Mouse (Mus musculus): Measurements from ENCODE around the gene Dlx1. TPM values are rescaled to one million over a fixed set of nuclear protein-coding genes. Genes with fewer than 3 reads are reported as not detected.

Dlx1 gene
- total RNA-seq, 1 experiment: 0.27 TPM

GRCm38 (mm10) chr2:71483717-71484066 lies 44.2 kb upstream of the Dlx1 start:
- Histone ChIP-seq H3K9ac (ENCODE audit: insufficient read depth, low read depth, low read length, poor library complexity, severe bottlenecking) (no peak overlapping the region), H3K9me3 (ENCODE audit: control insufficient read depth, insufficient read depth, low read depth, low read length) (no peaks in the 10 kb centered on the region), H3K27ac (ENCODE audit: insufficient read depth, low read depth, low read length, poor library complexity, severe bottlenecking) (no peak overlapping the region), H3K4me3 (ENCODE audit: insufficient read depth in 1 of 2, low read depth in 1 of 2, low read length in 2 of 2, poor library complexity in 1 of 2, severe bottlenecking in 1 of 2) (no peak overlapping the region), H3K36me3 (ENCODE audit: control insufficient read depth, insufficient read depth, low read length, poor library complexity, severe bottlenecking) (no peaks in the 10 kb centered on the region), H3K4me1 (ENCODE audit: control insufficient read depth in 2 of 2, insufficient read depth in 2 of 2, low read length in 2 of 2, poor library complexity in 1 of 2) (no peaks in the 10 kb centered on the region)
- in situ Hi-C loops (cut with MboI; ENCODE audit: low sequenced_read_pairs in 2 of 2, unreplicated experiment in 2 of 2): no loop called here
- no peak for TF ChIP-seq ZC3H11A (IDR thresholded peaks at IDR 0.05; ENCODE audit: borderline replicate concordance, low read depth, low read length)
- no peak for TF ChIP-seq HCFC1 (IDR thresholded peaks at IDR 0.05; ENCODE audit: borderline replicate concordance, insufficient read depth, low read length)
- TF ChIP-seq MAFK (IDR thresholded peaks at IDR 0.05; ENCODE audit: insufficient read depth, low read depth, low read length): no peak
- TF ChIP-seq ZNF384 (IDR thresholded peaks at IDR 0.05; ENCODE audit: low read depth, low read length): no peak
- no peak for TF ChIP-seq CHD2 (IDR thresholded peaks at IDR 0.05; ENCODE audit: low read depth, low read length)
- DNase-seq (ENCODE audit: low read depth, low spot score): no peak

GRCm38 (mm10) chr2:71491295-71491694 lies 36.6 kb upstream of the Dlx1 start:
- no peaks in the 10 kb centered on the region for H3K9me3 ChIP-seq (ENCODE audit: control insufficient read depth, insufficient read depth, low read depth, low read length)
- in situ Hi-C loops (cut with MboI; ENCODE audit: low sequenced_read_pairs in 2 of 2, unreplicated experiment in 2 of 2): no loop called here
- H3K9ac ChIP-seq (ENCODE audit: insufficient read depth, low read depth, low read length, poor library complexity, severe bottlenecking): no peak overlapping the region
- DNase-seq (ENCODE audit: low read depth, low spot score): no peak
- H3K36me3 ChIP-seq (ENCODE audit: control insufficient read depth, insufficient read depth, low read length, poor library complexity, severe bottlenecking): no peaks in the 10 kb centered on the region
- 0 out of 4 replicates have a peak, but pooled peaks cover 0 to 2% of the 10 kb centered on the region in 2 experiments for H3K4me1 ChIP-seq (ENCODE audit: control insufficient read depth in 2 of 2, insufficient read depth in 2 of 2, low read length in 2 of 2, poor library complexity in 1 of 2)
- H3K4me3 ChIP-seq (ENCODE audit: insufficient read depth in 1 of 2, low read depth in 1 of 2, low read length in 2 of 2, poor library complexity in 1 of 2, severe bottlenecking in 1 of 2): no peak overlapping the region
- H3K27ac ChIP-seq (ENCODE audit: insufficient read depth, low read depth, low read length, poor library complexity, severe bottlenecking): no peak overlapping the region
- TF ChIP-seq MAFK (IDR thresholded peaks at IDR 0.05; ENCODE audit: insufficient read depth, low read depth, low read length) (no peak), ZC3H11A (IDR thresholded peaks at IDR 0.05; ENCODE audit: borderline replicate concordance, low read depth, low read length) (no peak), CHD2 (IDR thresholded peaks at IDR 0.05; ENCODE audit: low read depth, low read length) (no peak), HCFC1 (IDR thresholded peaks at IDR 0.05; ENCODE audit: borderline replicate concordance, insufficient read depth, low read length) (no peak), ZNF384 (IDR thresholded peaks at IDR 0.05; ENCODE audit: low read depth, low read length) (no peak)

GRCm38 (mm10) chr2:71493161-71493683 lies 34.7 kb upstream of the Dlx1 start:
- Histone ChIP-seq H3K4me1 (ENCODE audit: control insufficient read depth in 2 of 2, insufficient read depth in 2 of 2, low read length in 2 of 2, poor library complexity in 1 of 2) (0 out of 4 replicates have a peak, but pooled peaks cover 0 to 2% of the 10 kb centered on the region in 2 experiments), H3K36me3 (ENCODE audit: control insufficient read depth, insufficient read depth, low read length, poor library complexity, severe bottlenecking) (no peaks in the 10 kb centered on the region), H3K4me3 (ENCODE audit: insufficient read depth in 1 of 2, low read depth in 1 of 2, low read length in 2 of 2, poor library complexity in 1 of 2, severe bottlenecking in 1 of 2) (no peak overlapping the region), H3K9ac (ENCODE audit: insufficient read depth, low read depth, low read length, poor library complexity, severe bottlenecking) (no peak overlapping the region), H3K9me3 (ENCODE audit: control insufficient read depth, insufficient read depth, low read depth, low read length) (no peaks in the 10 kb centered on the region), H3K27ac (ENCODE audit: insufficient read depth, low read depth, low read length, poor library complexity, severe bottlenecking) (no peak overlapping the region)
- TF ChIP-seq CHD2 (IDR thresholded peaks at IDR 0.05; ENCODE audit: low read depth, low read length) (no peak), ZC3H11A (IDR thresholded peaks at IDR 0.05; ENCODE audit: borderline replicate concordance, low read depth, low read length) (no peak)
- in situ Hi-C loops (cut with MboI; ENCODE audit: low sequenced_read_pairs in 2 of 2, unreplicated experiment in 2 of 2): no loop called here
- no peak for DNase-seq (ENCODE audit: low read depth, low spot score)

DNA sequence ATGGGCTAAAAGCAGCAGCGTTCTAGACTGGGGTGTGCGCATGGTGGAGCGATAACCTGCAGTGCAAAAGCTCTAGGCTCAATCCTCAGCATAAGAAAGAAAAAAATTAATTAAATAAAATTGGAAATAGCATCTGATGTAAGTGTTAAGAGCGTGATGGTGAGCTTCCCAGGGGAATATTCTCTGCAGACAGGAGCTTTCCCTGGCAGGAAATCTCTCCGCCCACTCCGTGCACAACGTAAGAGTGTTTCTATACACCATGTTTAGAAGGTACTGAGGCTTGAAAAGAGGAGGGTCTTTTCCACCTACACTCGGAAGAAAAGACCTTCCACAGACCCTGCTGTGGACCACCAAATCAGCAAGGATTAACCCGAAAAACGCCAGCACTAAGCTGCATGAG lies 33.4 kb upstream of the Dlx1 start:
- in situ Hi-C loops (cut with MboI; ENCODE audit: low sequenced_read_pairs in 2 of 2, unreplicated experiment in 2 of 2): no loop called here
- H3K4me3 ChIP-seq (ENCODE audit: insufficient read depth in 1 of 2, low read depth in 1 of 2, low read length in 2 of 2, poor library complexity in 1 of 2, severe bottlenecking in 1 of 2): no peak overlapping the region
- no peak overlapping the region for H3K9ac ChIP-seq (ENCODE audit: insufficient read depth, low read depth, low read length, poor library complexity, severe bottlenecking)
- no peaks in the 10 kb centered on the region for H3K36me3 ChIP-seq (ENCODE audit: control insufficient read depth, insufficient read depth, low read length, poor library complexity, severe bottlenecking)
- DNase-seq (ENCODE audit: low read depth, low spot score): no peak
- H3K27ac ChIP-seq (ENCODE audit: insufficient read depth, low read depth, low read length, poor library complexity, severe bottlenecking): no peak overlapping the region
- no peaks in the 10 kb centered on the region for H3K9me3 ChIP-seq (ENCODE audit: control insufficient read depth, insufficient read depth, low read depth, low read length)
- peaks cover 2 to 3% of the 10 kb centered on the region in 2 experiments; a peak in 2 of 4 replicates for H3K4me1 ChIP-seq (ENCODE audit: control insufficient read depth in 2 of 2, insufficient read depth in 2 of 2, low read length in 2 of 2, poor library complexity in 1 of 2)
- TF ChIP-seq ZNF384 (IDR thresholded peaks at IDR 0.05; ENCODE audit: low read depth, low read length): no peak
- no peak for TF ChIP-seq CHD2 (IDR thresholded peaks at IDR 0.05; ENCODE audit: low read depth, low read length)
- TF ChIP-seq HCFC1 (IDR thresholded peaks at IDR 0.05; ENCODE audit: borderline replicate concordance, insufficient read depth, low read length): no peak
- TF ChIP-seq ZC3H11A (IDR thresholded peaks at IDR 0.05; ENCODE audit: borderline replicate concordance, low read depth, low read length): no peak
- no peak for TF ChIP-seq MAFK (IDR thresholded peaks at IDR 0.05; ENCODE audit: insufficient read depth, low read depth, low read length)

DNA sequence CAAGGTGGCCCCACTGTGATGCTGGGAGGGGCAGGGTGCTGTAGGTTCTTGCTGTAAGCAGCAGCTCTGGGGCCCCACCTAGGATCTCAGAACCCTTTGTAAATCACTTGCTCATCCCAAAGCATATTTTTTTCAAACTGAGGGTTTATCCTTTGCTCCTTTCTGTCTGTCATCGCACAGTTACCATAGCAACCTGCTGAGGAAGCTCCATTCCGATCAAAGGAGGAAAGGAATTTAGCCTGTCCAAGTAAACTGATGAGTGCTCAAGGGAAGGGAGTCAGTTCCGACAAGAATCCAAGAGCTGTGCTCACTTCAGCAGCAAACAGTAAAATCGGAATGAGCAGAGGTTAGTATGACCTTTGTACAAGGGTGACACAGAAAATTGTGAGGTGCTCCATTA lies 32.9 kb upstream of the Dlx1 start:
- Histone ChIP-seq H3K9me3 (ENCODE audit: control insufficient read depth, insufficient read depth, low read depth, low read length) (no peaks in the 10 kb centered on the region), H3K36me3 (ENCODE audit: control insufficient read depth, insufficient read depth, low read length, poor library complexity, severe bottlenecking) (no peaks in the 10 kb centered on the region), H3K27ac (ENCODE audit: insufficient read depth, low read depth, low read length, poor library complexity, severe bottlenecking) (no peak overlapping the region), H3K4me3 (ENCODE audit: insufficient read depth in 1 of 2, low read depth in 1 of 2, low read length in 2 of 2, poor library complexity in 1 of 2, severe bottlenecking in 1 of 2) (no peak overlapping the region), H3K9ac (ENCODE audit: insufficient read depth, low read depth, low read length, poor library complexity, severe bottlenecking) (no peak overlapping the region), H3K4me1 (ENCODE audit: control insufficient read depth in 2 of 2, insufficient read depth in 2 of 2, low read length in 2 of 2, poor library complexity in 1 of 2) (peaks cover 3 to 5% of the 10 kb centered on the region in 2 experiments; a peak in 3 of 4 replicates)
- in situ Hi-C loops (cut with MboI; ENCODE audit: low sequenced_read_pairs in 2 of 2, unreplicated experiment in 2 of 2): no loop called here
- DNase-seq (ENCODE audit: low read depth, low spot score): peak; percentile 30
- TF ChIP-seq CHD2 (IDR thresholded peaks at IDR 0.05; ENCODE audit: low read depth, low read length) (no peak), ZC3H11A (IDR thresholded peaks at IDR 0.05; ENCODE audit: borderline replicate concordance, low read depth, low read length) (no peak), MAFK (IDR thresholded peaks at IDR 0.05; ENCODE audit: insufficient read depth, low read depth, low read length) (no peak), HCFC1 (IDR thresholded peaks at IDR 0.05; ENCODE audit: borderline replicate concordance, insufficient read depth, low read length) (no peak), ZNF384 (IDR thresholded peaks at IDR 0.05; ENCODE audit: low read depth, low read length) (no peak)
